Mouse (Mus musculus) heart, postnatal 36 days (tissue): Measurements from ENCODE around the gene Gspt1. TPM values are rescaled to one million over a fixed set of nuclear protein-coding genes. Genes with fewer than 3 reads are reported as not detected.

Experiments used
- microRNA-seq, 2 experiments: library from miRNA; unstranded; fragments of <30 nt; microRNA quantifications; one replicate each; pipeline ENCODE4 v1.2.0; 2021; ENCODE audit warnings: borderline number of aligned reads in 2 of 2
- total RNA-seq, 2 experiments: library from RNA; stranded (reverse); gene quantifications; 2 replicates each; pipeline ENCODE4 v1.2.3; 2021

Gene Gspt1
- total RNA-seq, 2 experiments from 2014 or later, result 64.1 to 65.2 TPM

Small RNA genes lying within 50 kb of the gene (microRNA-seq; reads per million reads assigned to microRNA genes)
- gene Mir1945, result 2.0 to 2.9 reads per million in 2 experiments

Other genes starting within 250 kb of the Gspt1 start
- 10 to 100 TPM; 28.1 to 33.8 TPM for gene Snn, start 193.4 kb downstream of the Gspt1 start, total RNA-seq
- 10 to 100 TPM; 19.9 to 21.7 TPM for gene Litaf, start 188.2 kb downstream of the Gspt1 start, total RNA-seq
- gene Txndc11, start 119.7 kb downstream of the Gspt1 start, total RNA-seq, result 10 to 100 TPM; 12.5 to 14.7 TPM
- 10 to 100 TPM; 19.8 to 26.0 TPM for gene Zc3h7a, start 77.9 kb downstream of the Gspt1 start, total RNA-seq
- 10 to 100 TPM; 52.5 to 54.7 TPM for gene Rsl1d1, start 51.0 kb downstream of the Gspt1 start, total RNA-seq
- not detected for gene Tnfrsf17, start 59.5 kb upstream of the Gspt1 start, total RNA-seq
- gene Snx29, start 68.6 kb upstream of the Gspt1 start, total RNA-seq, result 10 to 100 TPM; 10.8 to 14.9 TPM